Mouse (Mus musculus): ENCODE measurements around the gene Slc47a2. TPM values are rescaled to one million over a fixed set of nuclear protein-coding genes. Genes with fewer than 3 reads are reported as not detected.

Slc47a2 gene
- total RNA-seq, 2 experiments from 2014 or later = 0.11 to 0.12 TPM

- no peak for DNase-seq
These were observed 64.1 kb downstream of the Slc47a2 start for GRCm38 (mm10) chr11:61278445-61279077.

GRCm38 (mm10) chr11:61277937-61278336 lies 64.7 kb downstream of the Slc47a2 start:
- DNase-seq = no peak

GRCm38 (mm10) chr11:61276482-61276881 lies 66.2 kb downstream of the Slc47a2 start:
- DNase-seq = no peak

- no peak for DNase-seq
These were observed 67.6 kb downstream of the Slc47a2 start for GRCm38 (mm10) chr11:61275106-61275505.

GRCm38 (mm10) chr11:61274421-61274820 lies 68.2 kb downstream of the Slc47a2 start:
- no peak for DNase-seq

GRCm38 (mm10) chr11:61273928-61274327 lies 68.7 kb downstream of the Slc47a2 start:
- no peak for DNase-seq

GRCm38 (mm10) chr11:61271612-61272011 lies 71.0 kb downstream of the Slc47a2 start:
- no peak for DNase-seq

- no peak for DNase-seq
These were observed 72.3 kb downstream of the Slc47a2 start for GRCm38 (mm10) chr11:61270406-61270805.

- no peak for DNase-seq
These were observed 73.9 kb downstream of the Slc47a2 start for GRCm38 (mm10) chr11:61268626-61269349.

GRCm38 (mm10) chr11:61266551-61267533 lies 75.8 kb downstream of the Slc47a2 start, which contains the start of gene Aldh3a2:
TSS of gene Aldh3a2 (minus strand) at chr11:61267464.
- DNase-seq = peak; percentile 95

- DNase-seq = no peak
These were observed 78.8 kb downstream of the Slc47a2 start for GRCm38 (mm10) chr11:61263841-61264240.

- no peak for DNase-seq
These were observed 80.1 kb downstream of the Slc47a2 start for GRCm38 (mm10) chr11:61262516-61262915.

GRCm38 (mm10) chr11:61259106-61259505 lies 83.6 kb downstream of the Slc47a2 start:
- no peak for DNase-seq

- peak; percentile 55 for DNase-seq
These were observed 89.9 kb downstream of the Slc47a2 start for GRCm38 (mm10) chr11:61252807-61253206.

GRCm38 (mm10) chr11:61251741-61252140 lies 90.9 kb downstream of the Slc47a2 start:
- DNase-seq = no peak

Other genes with a start within 250 kb of the Slc47a2 start
- gene Tnfrsf13b, start 216.1 kb downstream of the Slc47a2 start, total RNA-seq (2021) = 1 to 10 TPM in 1 of 2 experiments, under 1 TPM in 1; 0.90 to 1.0 TPM
- 10 to 100 TPM; 65.6 to 69.4 TPM for gene Usp22, start 167.8 kb downstream of the Slc47a2 start, total RNA-seq (2021)
- gene Aldh3a1, start 135.3 kb downstream of the Slc47a2 start, total RNA-seq (2021) = under 1 TPM; 0.29 to 0.31 TPM
- gene Aldh3a2, start 75.4 kb downstream of the Slc47a2 start, total RNA-seq (2021) = 10 to 100 TPM; 43.4 to 43.6 TPM
- gene Slc47a1, start 35.5 kb upstream of the Slc47a2 start, total RNA-seq (2021) = 10 to 100 TPM; 30.7 to 36.2 TPM
- under 1 TPM; 0.14 to 0.16 TPM for gene Rnf112, start 111.3 kb upstream of the Slc47a2 start, total RNA-seq (2021)
- gene Mfap4, start 142.6 kb upstream of the Slc47a2 start, total RNA-seq (2021) = 10 to 100 TPM; 70.7 to 78.0 TPM
- 10 to 100 TPM; 16.0 to 16.8 TPM for gene Mapk7, start 151.5 kb upstream of the Slc47a2 start, total RNA-seq (2021)
- 10 to 100 TPM in 1 of 2 experiments, 1 to 10 TPM in 1; 9.8 to 12.0 TPM for gene B9d1, start 162.3 kb upstream of the Slc47a2 start, total RNA-seq (2021)
- gene Epn2, start 236.8 kb upstream of the Slc47a2 start, total RNA-seq (2021) = 10 to 100 TPM; 33.6 to 34.7 TPM